In genomic region chr5:23427501-23427900, GRCm38 (mm10) we compare ENCODE assay signal across 24 mouse cellular contexts. TPM values are rescaled to one million over a fixed set of nuclear protein-coding genes. Genes with fewer than 3 reads are reported as not detected.
DNase-seq lines count a peak whose midpoint lies in the region; ATAC-seq and TF ChIP-seq lines count a peak whose summit lies in the region.
"Had no signal": no experiment of that assay in that cellular context is flagged by ENCODE, and none has a peak within 500 bp of the region (broad histone marks: within the 10 kb centered on the region; RNA-seq: fewer than 3 reads in every experiment).

No protein-coding gene starts in this region.

- peaks cover 23% of the 10 kb centered on the region; the same call in 1 of the 2 replicates for H3K36me3 ChIP-seq in neural tube, embryonic 12.5 days
- H3K36me3 ChIP-seq: intestine, embryonic 15.5 days had no signal

- no peaks in the 10 kb centered on the region for H3K9me3 ChIP-seq in neural tube, embryonic 12.5 days
- H3K9me3 ChIP-seq: embryonic facial prominence, embryonic 12.5 days; heart, embryonic 15.5 days; hindbrain, embryonic 10.5 days; intestine, embryonic 15.5 days; limb, embryonic 13.5 days had no signal

- no peak for DNase-seq in gastrocnemius, adult 2 months
- no peak for DNase-seq in gastrocnemius, postnatal 10 days
- DNase-seq in layer of hippocampus, adult 2 months (ENCODE audit: low spot score in 2 of 2), result no peak
- no peak for DNase-seq in layer of hippocampus, postnatal 25 days (ENCODE audit: extremely low spot score in 1 of 2, low spot score in 1 of 2)
- DNase-seq in neural tube, embryonic 10.5 days (ENCODE audit: extremely low spot score, low spot score), result no peak
- DNase-seq in kidney, postnatal 36 days, result no peak
- DNase-seq in kidney, postnatal 25 days, result no peak
- DNase-seq: adrenal gland, postnatal 10 days; cerebellum, postnatal 10 days; layer of hippocampus, postnatal 36 days; lung, embryonic 14.5 days; lung, postnatal 36 days; right cerebral cortex, postnatal 14 days; spleen, adult 18-20 months; thymus, postnatal 25 days had no signal

- no peak for TF ChIP-seq CTCF in gastrocnemius, adult 2 months (IDR thresholded peaks at IDR 0.05)
- TF ChIP-seq CTCF in layer of hippocampus, adult 2 months (conservative IDR thresholded peaks at IDR 0.05), result no peak

- no peaks in the 10 kb centered on the region for H3K27me3 ChIP-seq in neural tube, embryonic 12.5 days (replicated peaks)
- H3K27me3 ChIP-seq: embryonic facial prominence, embryonic 12.5 days; heart, embryonic 15.5 days; intestine, embryonic 15.5 days; limb, embryonic 13.5 days had no signal

- peaks cover 30% of the 10 kb centered on the region for H3K4me1 ChIP-seq in neural tube, embryonic 12.5 days

- ATAC-seq in neural tube, embryonic 12.5 days (ENCODE audit: low FRiP score, low read depth), result no peak
- ATAC-seq: activated CD4-positive, CD25-positive, alpha-beta regulatory T cell, adult 4 months; CD4-positive, CD25-positive, alpha-beta regulatory T cell, adult 4 months; forebrain, embryonic 16.5 days; intestine, embryonic 15.5 days had no signal

- intact Hi-C loops in gastrocnemius, adult 2 months (cut with DNase I), result no loop called here

- H3K4me3 ChIP-seq in gastrocnemius, adult 2 months, result peak overlapping the region; percentile 94
- H3K4me3 ChIP-seq in layer of hippocampus, adult 2 months, result no peak overlapping the region
- no peak overlapping the region for H3K4me3 ChIP-seq in neural tube, embryonic 12.5 days
- H3K4me3 ChIP-seq: embryonic facial prominence, embryonic 12.5 days; heart, embryonic 15.5 days; hindbrain, embryonic 10.5 days; intestine, embryonic 15.5 days; limb, embryonic 13.5 days had no signal

- H3K4me2 ChIP-seq in neural tube, embryonic 12.5 days (replicated peaks), result 0 out of 2 replicates have a peak overlapping the region, but pooled peaks have one; percentile 16
- H3K4me2 ChIP-seq: embryonic facial prominence, embryonic 12.5 days; intestine, embryonic 15.5 days; limb, embryonic 13.5 days; lung, embryonic 14.5 days had no signal

- 86% methylated on average over 1 of the region's 1 CpGs for WGBS in neural tube, embryonic 12.5 days

- H3K9ac ChIP-seq in neural tube, embryonic 12.5 days, result no peak overlapping the region
- H3K9ac ChIP-seq: embryonic facial prominence, embryonic 12.5 days; heart, embryonic 15.5 days; intestine, embryonic 15.5 days; limb, embryonic 13.5 days; lung, embryonic 14.5 days had no signal

- H3K27ac ChIP-seq in gastrocnemius, adult 2 months, result peak overlapping the region; percentile 99
- peak overlapping the region; percentile 12; the same call in 1 of the 2 replicates for H3K27ac ChIP-seq in layer of hippocampus, adult 2 months
- no peak overlapping the region for H3K27ac ChIP-seq in neural tube, embryonic 12.5 days
- H3K27ac ChIP-seq: embryonic facial prominence, embryonic 12.5 days; heart, embryonic 15.5 days; hindbrain, embryonic 10.5 days; intestine, embryonic 15.5 days; limb, embryonic 13.5 days had no signal

RNA-seq across cellular contexts. Expression of gene Kmt2e, which starts 6.7 kb away (rescaled TPM):
- 10 to 100 TPM; 26.4 to 28.4 TPM for total RNA-seq in gastrocnemius, adult 2 months (2021)
- 10 to 100 TPM; 33.1 to 45.6 TPM for total RNA-seq in gastrocnemius, postnatal 10 days (2021)
- 10 to 100 TPM; 90.6 to 93.1 TPM for total RNA-seq in layer of hippocampus, adult 2 months (2021)
- total RNA-seq in layer of hippocampus, postnatal 25 days (2021), result 100 to 1,000 TPM in 1 of 2 experiments, 10 to 100 TPM in 1; 80.8 to 102 TPM
- 142 and 145 TPM in 2 replicates for polyA plus RNA-seq in neural tube, embryonic 12.5 days (2016; fragmentation: Nextera tagmentation; extraction: Ambion mirVana)
